Mouse (Mus musculus) brain, adult 2 months (tissue): ENCODE measurements at regions not wholly inside any gene's neighbourhood (a gene's known extent, or its start where the extent isn't known, plus 50 kb on each side); places are given as distances from the start of the nearest gene placed in this dataset.
"Not testable (repeated sequence)": the region's sequence is repeated elsewhere in the genome, so short reads cannot be mapped to it uniquely, and the experiment has no call there.

Source experiments
- DNase-seq: peaks from one replicate; pipeline ENCODE4 v3.0.0; 2011; ENCODE audit warnings: low read depth, low spot score

DNA sequence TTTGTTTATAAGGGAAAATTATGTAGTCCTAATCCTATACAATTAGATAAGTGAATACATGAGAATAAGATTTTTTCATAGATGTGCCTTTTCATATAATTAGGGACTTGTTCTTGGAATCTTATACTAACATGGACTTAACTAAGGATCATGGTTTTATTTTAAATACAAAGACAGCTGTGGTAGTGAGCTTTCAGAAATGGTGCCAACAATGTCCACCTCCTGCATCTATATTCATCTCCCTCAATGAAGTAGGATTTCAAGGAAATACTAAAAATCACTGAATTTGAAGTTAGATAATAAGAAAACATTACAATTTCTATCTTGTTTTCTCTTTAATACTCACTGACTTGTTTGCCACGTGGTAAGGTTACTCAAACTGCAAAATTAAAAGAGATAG lies 619.8 kb downstream of the Anxa1 start:
- peak; percentile 31 for DNase-seq

- DNase-seq, result not testable (repeated sequence)
Observed at GRCm38 (mm10) chr19:19750069-19750599, 639.1 kb upstream of the Rorb start.

GRCm38 (mm10) chr19:19747821-19748488 lies 637.0 kb upstream of the Rorb start:
- peak; percentile 5 for DNase-seq

DNA sequence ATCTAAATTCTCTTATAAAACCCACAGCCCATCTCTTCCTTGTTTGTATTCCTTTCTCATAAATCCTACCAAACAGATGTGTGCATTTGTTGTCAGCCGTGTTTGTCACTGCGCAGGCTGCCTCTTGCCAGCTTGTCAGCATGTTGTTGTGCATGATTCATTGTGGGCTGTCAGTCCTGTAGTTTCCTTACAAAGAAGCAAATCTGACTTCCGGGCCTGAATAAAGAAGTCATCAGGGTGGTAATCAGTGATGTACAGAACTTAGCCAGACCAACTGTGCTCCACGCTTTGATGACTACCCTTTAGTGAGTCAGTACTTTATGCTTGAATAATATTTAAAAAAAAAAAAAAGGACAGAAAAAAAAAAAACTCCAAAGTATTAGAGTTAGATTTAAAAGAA lies 608.9 kb upstream of the Rorb start:
- DNase-seq, result peak; percentile 43
